Mouse (Mus musculus) CD4-positive, CD25-positive, alpha-beta regulatory T cell (primary cell): ENCODE data around the gene Axin2. TPM values are rescaled to one million over a fixed set of nuclear protein-coding genes. Genes with fewer than 3 reads are reported as not detected.

Experiments
- polyA plus RNA-seq: library from polyadenylated mRNA; unstranded; fragments of 100-300 nt; shearing (Covaris generic); gene quantifications from one replicate; pipeline ENCODE4 v1.2.1, GENCODE M21; 2017

Gene Axin2
- polyA plus RNA-seq: 5.5 TPM

DNA sequence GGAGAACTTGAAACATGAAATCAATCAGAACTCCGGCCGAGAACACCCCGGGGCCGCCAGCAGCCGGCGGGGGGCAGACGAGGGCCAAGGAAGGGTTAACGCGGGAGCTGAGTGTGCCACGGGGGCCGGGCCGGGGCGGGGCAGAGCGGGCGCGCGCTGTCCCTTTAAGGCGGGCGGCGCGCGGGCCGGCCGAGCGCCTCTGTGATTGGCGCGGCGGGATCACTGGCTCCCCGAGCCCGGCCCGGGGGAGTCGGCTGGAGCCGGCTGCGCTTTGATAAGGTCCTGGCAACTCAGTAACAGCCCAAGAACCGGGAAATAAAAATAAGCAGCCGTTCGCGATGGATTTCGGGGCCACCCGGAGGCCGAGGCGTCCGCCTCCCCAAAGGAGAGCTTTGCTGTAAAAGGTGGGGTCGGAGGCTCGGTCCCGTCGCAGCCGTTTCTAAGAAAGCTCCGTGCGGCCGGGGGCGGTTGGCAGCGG is at the start of gene Axin2:
TSS of gene Axin2 (plus strand) at position 192 of the 478 bp plus-strand sequence.

Other genes with a start within 250 kb of the Axin2 start
- not detected for gene E030025P04Rik, start 224.0 kb downstream of the Axin2 start, polyA plus RNA-seq